Mouse (Mus musculus): ENCODE results near the gene Gcgr. TPM values are rescaled to one million over a fixed set of nuclear protein-coding genes. Genes with fewer than 3 reads are reported as not detected.

The Gcgr gene
- total and polyA plus RNA-seq, 2 experiments from 2014 or later: 0.22 TPM; not detected in 1

GRCm38 (mm10) chr11:120497436-120497835, 33.1 kb upstream of the Gcgr start:
- Histone ChIP-seq H3K27ac (ENCODE audit: low read depth, low read length) (no peak overlapping the region), H3K9me3 (ENCODE audit: low read length) (no peaks in the 10 kb centered on the region), H3K4me1 (ENCODE audit: insufficient read depth) (0 out of 2 replicates have a peak, but pooled peaks cover 7% of the 10 kb centered on the region), H3K4me2 (ENCODE audit: low read depth) (no peak overlapping the region), H3K36me3 (ENCODE audit: insufficient read depth) (peaks cover 44% of the 10 kb centered on the region), H3K4me3 (ENCODE audit: low read depth, low read length) (no peak overlapping the region), H3K9ac (no peak overlapping the region), H3K27me3 (ENCODE audit: insufficient read depth, low read length) (no peaks in the 10 kb centered on the region)
- TF ChIP-seq CTCF (IDR thresholded peaks at IDR 0.05; ENCODE audit: low read depth): no peak
- DNase-seq: no peak
- no peak for ATAC-seq
- 91% methylated on average over 3 of the region's 3 CpGs for WGBS

GRCm38 (mm10) chr11:120498226-120498625, 32.3 kb upstream of the Gcgr start:
- 95% methylated on average over 12 of the region's 12 CpGs for WGBS
- Histone ChIP-seq H3K36me3 (ENCODE audit: insufficient read depth) (peaks cover 44% of the 10 kb centered on the region), H3K4me2 (ENCODE audit: low read depth) (no peak overlapping the region), H3K27me3 (ENCODE audit: insufficient read depth, low read length) (no peaks in the 10 kb centered on the region), H3K4me1 (ENCODE audit: insufficient read depth) (0 out of 2 replicates have a peak, but pooled peaks cover 2% of the 10 kb centered on the region), H3K27ac (ENCODE audit: low read depth, low read length) (no peak overlapping the region), H3K9me3 (ENCODE audit: low read length) (no peaks in the 10 kb centered on the region), H3K9ac (no peak overlapping the region), H3K4me3 (ENCODE audit: low read depth, low read length) (no peak overlapping the region)
- TF ChIP-seq CTCF (IDR thresholded peaks at IDR 0.05; ENCODE audit: low read depth): no peak
- DNase-seq (no peak), ATAC-seq (no peak)

- Histone ChIP-seq H3K9ac (no peak overlapping the region), H3K27me3 (ENCODE audit: insufficient read depth, low read length) (no peaks in the 10 kb centered on the region), H3K4me2 (ENCODE audit: low read depth) (no peak overlapping the region), H3K36me3 (ENCODE audit: insufficient read depth) (peaks cover 44% of the 10 kb centered on the region), H3K4me1 (ENCODE audit: insufficient read depth) (no peaks in the 10 kb centered on the region), H3K9me3 (ENCODE audit: low read length) (no peaks in the 10 kb centered on the region), H3K27ac (ENCODE audit: low read depth, low read length) (no peak overlapping the region), H3K4me3 (ENCODE audit: low read depth, low read length) (no peak overlapping the region)
- TF ChIP-seq CTCF (IDR thresholded peaks at IDR 0.05; ENCODE audit: low read depth): no peak
- ATAC-seq: no peak
- 91% methylated on average over 5 of the region's 5 CpGs for WGBS
- no peak for DNase-seq
Observed at GRCm38 (mm10) chr11:120498891-120499290, 31.6 kb upstream of the Gcgr start.

- no peaks in the 10 kb centered on the region for H3K4me1 ChIP-seq (ENCODE audit: insufficient read depth)
- no peaks in the 10 kb centered on the region for H3K9me3 ChIP-seq (ENCODE audit: low read length)
- no peak overlapping the region for H3K27ac ChIP-seq (ENCODE audit: low read depth, low read length)
- H3K36me3 ChIP-seq (ENCODE audit: insufficient read depth): peaks cover 37% of the 10 kb centered on the region
- no peak for ATAC-seq
- no peaks in the 10 kb centered on the region for H3K27me3 ChIP-seq (ENCODE audit: insufficient read depth, low read length)
- no peak overlapping the region for H3K4me3 ChIP-seq (ENCODE audit: low read depth, low read length)
- H3K4me2 ChIP-seq (ENCODE audit: low read depth): no peak overlapping the region
- TF ChIP-seq CTCF (IDR thresholded peaks at IDR 0.05; ENCODE audit: low read depth): no peak
- no peak for DNase-seq
- no peak overlapping the region for H3K9ac ChIP-seq
- 83% methylated on average over 6 of the region's 6 CpGs for whole genome bisulfite sequencing
Observed at GRCm38 (mm10) chr11:120499894-120500293, 30.6 kb upstream of the Gcgr start.

- Histone ChIP-seq H3K9ac (no peak overlapping the region), H3K4me3 (ENCODE audit: low read depth, low read length) (no peak overlapping the region), H3K9me3 (ENCODE audit: low read length) (no peaks in the 10 kb centered on the region), H3K27me3 (ENCODE audit: insufficient read depth, low read length) (no peaks in the 10 kb centered on the region), H3K4me1 (ENCODE audit: insufficient read depth) (no peaks in the 10 kb centered on the region), H3K4me2 (ENCODE audit: low read depth) (no peak overlapping the region), H3K27ac (ENCODE audit: low read depth, low read length) (no peak overlapping the region), H3K36me3 (ENCODE audit: insufficient read depth) (peaks cover 33% of the 10 kb centered on the region)
- no peak for DNase-seq
- 24% methylated on average over 3 of the region's 3 CpGs for WGBS
- TF ChIP-seq CTCF (IDR thresholded peaks at IDR 0.05; ENCODE audit: low read depth): no peak
- no peak for ATAC-seq
Observed at GRCm38 (mm10) chr11:120500357-120500756, 30.1 kb upstream of the Gcgr start.

GRCm38 (mm10) chr11:120501018-120501417, 29.5 kb upstream of the Gcgr start:
- H3K4me3 ChIP-seq (ENCODE audit: low read depth, low read length): no peak overlapping the region
- TF ChIP-seq CTCF (IDR thresholded peaks at IDR 0.05; ENCODE audit: low read depth): no peak
- H3K9me3 ChIP-seq (ENCODE audit: low read length): no peaks in the 10 kb centered on the region
- H3K4me1 ChIP-seq (ENCODE audit: insufficient read depth): no peaks in the 10 kb centered on the region
- no peak overlapping the region for H3K4me2 ChIP-seq (ENCODE audit: low read depth)
- H3K27me3 ChIP-seq (ENCODE audit: insufficient read depth, low read length): no peaks in the 10 kb centered on the region
- no peak for ATAC-seq
- H3K36me3 ChIP-seq (ENCODE audit: insufficient read depth): peaks cover 26% of the 10 kb centered on the region; the same call in 1 of the 2 replicates
- 68% methylated on average over 6 of the region's 6 CpGs for WGBS
- no peak for DNase-seq
- H3K9ac ChIP-seq: no peak overlapping the region
- H3K27ac ChIP-seq (ENCODE audit: low read depth, low read length): no peak overlapping the region

- no peak for TF ChIP-seq CTCF (IDR thresholded peaks at IDR 0.05; ENCODE audit: low read depth)
- DNase-seq: no peak
- Histone ChIP-seq H3K27me3 (ENCODE audit: insufficient read depth, low read length) (no peaks in the 10 kb centered on the region), H3K27ac (ENCODE audit: low read depth, low read length) (no peak overlapping the region), H3K4me3 (ENCODE audit: low read depth, low read length) (no peak overlapping the region), H3K36me3 (ENCODE audit: insufficient read depth) (peaks cover 20% of the 10 kb centered on the region; the same call in 1 of the 2 replicates), H3K9me3 (ENCODE audit: low read length) (no peaks in the 10 kb centered on the region), H3K4me1 (ENCODE audit: insufficient read depth) (no peaks in the 10 kb centered on the region), H3K9ac (no peak overlapping the region), H3K4me2 (ENCODE audit: low read depth) (no peak overlapping the region)
- WGBS: 88% methylated on average over 4 of the region's 4 CpGs
- ATAC-seq: no peak
Observed at GRCm38 (mm10) chr11:120501701-120502100, 28.8 kb upstream of the Gcgr start.
